Mouse (Mus musculus) midbrain, embryonic 13.5 days (tissue): Measurements from ENCODE around the gene Bdp1. TPM values are rescaled to one million over a fixed set of nuclear protein-coding genes. Genes with fewer than 3 reads are reported as not detected.

Source experiments
- ATAC-seq: fragments of 200-750 bp; cut with Nextera tagmentation; 2 replicates; pipeline ENCODE4 v1.8.0; 2017; ENCODE audit warnings: mild to moderate bottlenecking, moderate TSS enrichment, moderate library complexity
- H3K27ac ChIP-seq: fragments of 300-500 bp; sonication (generic); 2 replicates; pipeline ENCODE4 v1.5.1; 2015; ENCODE audit warnings: inconsistent platforms, mild to moderate bottlenecking, moderate library complexity
- H3K27me3 ChIP-seq: fragments of 300-500 bp; sonication (generic); 2 replicates; pipeline ENCODE4 v1.6.1; 2015; ENCODE audit warnings: mild to moderate bottlenecking, inconsistent platforms
- H3K36me3 ChIP-seq: fragments of 300-500 bp; sonication (generic); 2 replicates; pipeline ENCODE4 v1.6.1; 2015; ENCODE audit warnings: mild to moderate bottlenecking, inconsistent platforms
- H3K4me1 ChIP-seq: fragments of 300-500 bp; sonication (generic); replicated peaks from 2 replicates; pipeline ENCODE4 v1.6.1; 2015; ENCODE audit warnings: inconsistent platforms
- H3K4me2 ChIP-seq: fragments of 300-500 bp; sonication (generic); replicated peaks from 2 replicates; pipeline ENCODE4 v1.6.1; 2015; ENCODE audit warnings: moderate library complexity, mild to moderate bottlenecking, inconsistent platforms
- H3K4me3 ChIP-seq: fragments of 300-500 bp; sonication (generic); replicated peaks from 2 replicates; pipeline ENCODE4 v1.5.1; 2015; ENCODE audit warnings: mild to moderate bottlenecking, inconsistent platforms
- H3K9ac ChIP-seq: fragments of 300-500 bp; sonication (generic); replicated peaks from 2 replicates; pipeline ENCODE4 v1.6.1; 2015; ENCODE audit warnings: mild to moderate bottlenecking, inconsistent platforms
- H3K9me3 ChIP-seq: fragments of 300-500 bp; sonication (generic); 2 replicates; pipeline ENCODE4 v1.6.1; 2016; ENCODE audit warnings: mild to moderate bottlenecking, inconsistent platforms
- WGBS: fragments of 180-500 bp; shearing (Covaris S2); methylation state at CpG from one replicate; pipeline ENCODE4 v1.1.7; 2015; 5-methylcytosine and 5-hydroxymethylcytosine counted together
- polyA plus RNA-seq: library from polyadenylated mRNA; unstranded; fragments of >200 nt; fragmentation: Nextera tagmentation; extraction: Ambion mirVana; gene quantifications from 2 replicates; pipeline ENCODE4 v1.2.1, GENCODE M21; 2015

Gene Bdp1
- polyA plus RNA-seq, 1 experiment from 2014 or later: 30.6 TPM

GRCm38 (mm10) chr13:99989592-99989991 lies 114.3 kb downstream of the Bdp1 start:
- Histone ChIP-seq H3K4me2 (no peak overlapping the region), H3K27me3 (no peaks in the 10 kb centered on the region), H3K4me3 (no peak overlapping the region), H3K4me1 (no peaks in the 10 kb centered on the region), H3K36me3 (peaks cover 16% of the 10 kb centered on the region), H3K27ac (no peak overlapping the region), H3K9ac (no peak overlapping the region), H3K9me3 (no peaks in the 10 kb centered on the region)
- no peak for ATAC-seq
- WGBS: 96% methylated on average over 4 of the region's 4 CpGs

- Histone ChIP-seq H3K27ac (no peak overlapping the region), H3K4me3 (no peak overlapping the region), H3K27me3 (no peaks in the 10 kb centered on the region), H3K9ac (no peak overlapping the region), H3K4me1 (no peaks in the 10 kb centered on the region), H3K4me2 (no peak overlapping the region), H3K9me3 (no peaks in the 10 kb centered on the region), H3K36me3 (0 out of 2 replicates have a peak, but pooled peaks cover 6% of the 10 kb centered on the region)
- ATAC-seq: no peak
- 93% methylated on average over 1 of the region's 1 CpGs for WGBS
Observed at GRCm38 (mm10) chr13:99983320-99983719, 120.5 kb downstream of the Bdp1 start.

GRCm38 (mm10) chr13:99979406-99979805 lies 124.5 kb downstream of the Bdp1 start:
- peaks cover 6% of the 10 kb centered on the region for H3K36me3 ChIP-seq
- no peaks in the 10 kb centered on the region for H3K27me3 ChIP-seq
- H3K4me2 ChIP-seq: no peak overlapping the region
- WGBS: 60% methylated on average over 2 of the region's 2 CpGs
- no peaks in the 10 kb centered on the region for H3K4me1 ChIP-seq
- H3K27ac ChIP-seq: no peak overlapping the region
- no peak overlapping the region for H3K9ac ChIP-seq
- H3K4me3 ChIP-seq: no peak overlapping the region
- ATAC-seq: no peak
- H3K9me3 ChIP-seq: no peaks in the 10 kb centered on the region

GRCm38 (mm10) chr13:99970089-99970488 lies 133.8 kb downstream of the Bdp1 start:
- H3K27ac ChIP-seq: no peak overlapping the region

More at GRCm38 (mm10) chr13:99970089-99970488, 133.8 kb downstream of the Bdp1 start:
- ATAC-seq: no peak
- 92% methylated on average over 5 of the region's 5 CpGs for WGBS
- no peaks in the 10 kb centered on the region for H3K9me3 ChIP-seq
- no peak overlapping the region for H3K4me2 ChIP-seq
- H3K9ac ChIP-seq: no peak overlapping the region
- no peaks in the 10 kb centered on the region for H3K27me3 ChIP-seq
- no peaks in the 10 kb centered on the region for H3K4me1 ChIP-seq
- H3K4me3 ChIP-seq: no peak overlapping the region
- peaks cover 12% of the 10 kb centered on the region for H3K36me3 ChIP-seq

Other genes starting within 250 kb of the Bdp1 start
- gene Cartpt, start 203.0 kb downstream of the Bdp1 start, polyA plus RNA-seq: 24.8 and 27.1 TPM in 2 replicates
- gene Mccc2, start 88.4 kb downstream of the Bdp1 start, polyA plus RNA-seq: 31.6 and 32.8 TPM in 2 replicates
- 415 and 465 TPM in 2 replicates for gene Serf1, start 3.9 kb upstream of the Bdp1 start, polyA plus RNA-seq
- gene Smn1, start 20.8 kb upstream of the Bdp1 start, polyA plus RNA-seq: 50.0 and 52.8 TPM in 2 replicates
- gene Naip2, start 98.0 kb upstream of the Bdp1 start, polyA plus RNA-seq: 0.09 and 0.31 TPM in 2 replicates
- 0.07 and 0.14 TPM in 2 replicates for gene Naip5, start 142.3 kb upstream of the Bdp1 start, polyA plus RNA-seq
- 0.04 TPM in 1 of 2 replicates, not detected in the other for gene Naip6, start 213.6 kb upstream of the Bdp1 start, polyA plus RNA-seq